Mouse (Mus musculus): Measurements from ENCODE around the gene Dnajb12. TPM values are rescaled to one million over a fixed set of nuclear protein-coding genes. Genes with fewer than 3 reads are reported as not detected.

The Dnajb12 gene
- total RNA-seq, 1 experiment from 2014 or later: 49.5 TPM

GRCm38 (mm10) chr10:59918111-59918510 lies 38.8 kb downstream of the Dnajb12 start:
- no peak for DNase-seq

GRCm38 (mm10) chr10:59919494-59920181 lies 40.3 kb downstream of the Dnajb12 start:
- peak; percentile 64 for DNase-seq

- DNase-seq: no peak
These were observed 41.1 kb downstream of the Dnajb12 start for GRCm38 (mm10) chr10:59920485-59920809.

GRCm38 (mm10) chr10:59920810-59921681 lies 41.7 kb downstream of the Dnajb12 start:
- DNase-seq: peak; percentile 89

GRCm38 (mm10) chr10:59923493-59923892 lies 44.1 kb downstream of the Dnajb12 start:
- DNase-seq: no peak

GRCm38 (mm10) chr10:59924305-59924704 lies 44.9 kb downstream of the Dnajb12 start:
- DNase-seq: peak; percentile 65

- peak; percentile 58 for DNase-seq
These were observed 49.8 kb downstream of the Dnajb12 start for GRCm38 (mm10) chr10:59929205-59929604.

- DNase-seq: no peak
These were observed 51.6 kb downstream of the Dnajb12 start for GRCm38 (mm10) chr10:59930996-59931395.

- peak; percentile 86 for DNase-seq
These were observed 53.2 kb downstream of the Dnajb12 start for GRCm38 (mm10) chr10:59932521-59932920.

- peak; percentile 39 for DNase-seq
These were observed 54.7 kb downstream of the Dnajb12 start for GRCm38 (mm10) chr10:59934039-59934438.

GRCm38 (mm10) chr10:59936058-59936856 lies 56.9 kb downstream of the Dnajb12 start:
- DNase-seq: no peak

GRCm38 (mm10) chr10:59938662-59939061 lies 59.3 kb downstream of the Dnajb12 start:
- DNase-seq: no peak

- no peak for DNase-seq
These were observed 59.7 kb downstream of the Dnajb12 start for GRCm38 (mm10) chr10:59939081-59939480.

GRCm38 (mm10) chr10:59942281-59942846 lies 63.0 kb downstream of the Dnajb12 start:
- no peak for DNase-seq

GRCm38 (mm10) chr10:59942847-59943420 lies 63.6 kb downstream of the Dnajb12 start:
- peak; percentile 69 for DNase-seq

- peak; percentile 95 for DNase-seq
These were observed 64.1 kb downstream of the Dnajb12 start for GRCm38 (mm10) chr10:59943421-59943989.

- no peak for DNase-seq
These were observed 66.1 kb downstream of the Dnajb12 start for GRCm38 (mm10) chr10:59945416-59945815.

- DNase-seq: no peak
These were observed 67.0 kb downstream of the Dnajb12 start for GRCm38 (mm10) chr10:59946362-59946761.

- peak; percentile 55 for DNase-seq
These were observed 68.1 kb downstream of the Dnajb12 start for GRCm38 (mm10) chr10:59947296-59948073.

GRCm38 (mm10) chr10:59948363-59949254 lies 69.3 kb downstream of the Dnajb12 start:
- peak; percentile 76 for DNase-seq

All from adrenal gland, postnatal 14 days (tissue).